Mouse (Mus musculus): ENCODE data around the gene Nucb1. TPM values are rescaled to one million over a fixed set of nuclear protein-coding genes. Genes with fewer than 3 reads are reported as not detected.

The Nucb1 gene
- polyA plus RNA-seq, 1 experiment from 2014 or later, result 118 TPM

GRCm38 (mm10) chr7:45451344-45451982, 58.7 kb downstream of the Nucb1 start:
- 50% methylated on average over 23 of the region's 23 CpGs for WGBS (ENCODE audit: insufficient replicate concordance)
- peaks cover 33% of the 10 kb centered on the region for H3K4me1 ChIP-seq (replicated peaks)

GRCm38 (mm10) chr7:45449974-45450373, 60.2 kb downstream of the Nucb1 start:
- no peak overlapping the region for H3K9ac ChIP-seq
- no peak for ATAC-seq (ENCODE audit: insufficient read depth)
- no peak overlapping the region for H3K4me2 ChIP-seq
- H3K4me1 ChIP-seq (replicated peaks), result peaks cover 26% of the 10 kb centered on the region
- H3K9me3 ChIP-seq (replicated peaks), result no peaks in the 10 kb centered on the region
- H3K27ac ChIP-seq (replicated peaks), result no peak overlapping the region
- 79% methylated on average over 1 of the region's 1 CpGs for WGBS (ENCODE audit: insufficient replicate concordance)
- no peaks in the 10 kb centered on the region for H3K27me3 ChIP-seq
- peaks cover 22% of the 10 kb centered on the region for H3K36me3 ChIP-seq (replicated peaks)
- no peak overlapping the region for H3K4me3 ChIP-seq (replicated peaks)

More at GRCm38 (mm10) chr7:45451344-45451982, 58.7 kb downstream of the Nucb1 start:
- H3K27me3 ChIP-seq, result no peaks in the 10 kb centered on the region
- H3K9ac ChIP-seq, result no peak overlapping the region
- H3K36me3 ChIP-seq (replicated peaks), result peaks cover 34% of the 10 kb centered on the region
- no peaks in the 10 kb centered on the region for H3K9me3 ChIP-seq (replicated peaks)
- peak; percentile 68 for ATAC-seq (ENCODE audit: insufficient read depth)
- 0 out of 2 replicates have a peak overlapping the region, but pooled peaks have one; percentile 19 for H3K27ac ChIP-seq (replicated peaks)
- H3K4me3 ChIP-seq (replicated peaks), result 0 out of 2 replicates have a peak overlapping the region, but pooled peaks have one; percentile 1
- H3K4me2 ChIP-seq, result 0 out of 2 replicates have a peak overlapping the region, but pooled peaks have one; percentile 20

- Histone ChIP-seq H3K36me3 (replicated peaks) (peaks cover 17% of the 10 kb centered on the region), H3K9ac (no peak overlapping the region; the same call in 1 of the 2 replicates), H3K9me3 (replicated peaks) (no peaks in the 10 kb centered on the region), H3K27me3 (no peaks in the 10 kb centered on the region), H3K4me2 (peak overlapping the region; percentile 46), H3K4me3 (replicated peaks) (peak overlapping the region; percentile 21; the same call in 1 of the 2 replicates), H3K4me1 (replicated peaks) (peaks cover 26% of the 10 kb centered on the region), H3K27ac (replicated peaks) (no peak overlapping the region)
- 23% methylated on average over 11 of the region's 11 CpGs for WGBS (ENCODE audit: insufficient replicate concordance)
- 0 out of 2 replicates have a peak, but pooled peaks have one; percentile 25 for ATAC-seq (ENCODE audit: insufficient read depth)
Measured at GRCm38 (mm10) chr7:45447325-45447990, 62.7 kb downstream of the Nucb1 start.

GRCm38 (mm10) chr7:45446589-45446988, 63.6 kb downstream of the Nucb1 start:
- H3K9ac ChIP-seq, result no peak overlapping the region
- peaks cover 9% of the 10 kb centered on the region for H3K36me3 ChIP-seq (replicated peaks)
- no peak overlapping the region for H3K4me2 ChIP-seq
- no peak for ATAC-seq (ENCODE audit: insufficient read depth)
- H3K4me3 ChIP-seq (replicated peaks), result no peak overlapping the region
- no peaks in the 10 kb centered on the region for H3K27me3 ChIP-seq
- peaks cover 18% of the 10 kb centered on the region for H3K4me1 ChIP-seq (replicated peaks)
- no peak overlapping the region for H3K27ac ChIP-seq (replicated peaks)
- no peaks in the 10 kb centered on the region for H3K9me3 ChIP-seq (replicated peaks)

GRCm38 (mm10) chr7:45443526-45444420, 66.4 kb downstream of the Nucb1 start:
- Histone ChIP-seq H3K36me3 (replicated peaks) (peaks cover 17% of the 10 kb centered on the region), H3K27ac (replicated peaks) (no peak overlapping the region), H3K27me3 (no peaks in the 10 kb centered on the region), H3K4me1 (replicated peaks) (peaks cover 10% of the 10 kb centered on the region), H3K9me3 (replicated peaks) (no peaks in the 10 kb centered on the region), H3K4me3 (replicated peaks) (no peak overlapping the region), H3K4me2 (no peak overlapping the region), H3K9ac (no peak overlapping the region)
- no peak for ATAC-seq (ENCODE audit: insufficient read depth)
- WGBS (ENCODE audit: insufficient replicate concordance), result 51% methylated on average over 22 of the region's 22 CpGs

Small RNA genes within 50 kb of the gene (microRNA-seq; reads per million reads assigned to microRNA genes)
- gene Gm22133, result 0.76 reads per million

Other genes with a start within 250 kb of the Nucb1 start
- gene Slc6a21, start 232.9 kb downstream of the Nucb1 start, polyA plus RNA-seq (2015; fragmentation: Nextera tagmentation; extraction: Ambion mirVana), result not detected in 2 replicates
- gene Trpm4, start 176.6 kb downstream of the Nucb1 start, polyA plus RNA-seq (2015; fragmentation: Nextera tagmentation; extraction: Ambion mirVana), result 1.3 and 1.5 TPM in 2 replicates
- gene Hrc, start 175.1 kb downstream of the Nucb1 start, polyA plus RNA-seq (2015; fragmentation: Nextera tagmentation; extraction: Ambion mirVana), result 0.31 and 0.54 TPM in 2 replicates
- 0.09 and 0.14 TPM in 2 replicates for gene Ppfia3, start 143.4 kb downstream of the Nucb1 start, polyA plus RNA-seq (2015; fragmentation: Nextera tagmentation; extraction: Ambion mirVana)
- gene Lin7b, start 139.8 kb downstream of the Nucb1 start, polyA plus RNA-seq (2015; fragmentation: Nextera tagmentation; extraction: Ambion mirVana), result not detected in 2 replicates
- 77.8 and 86.3 TPM in 2 replicates for gene Snrnp70, start 114.7 kb downstream of the Nucb1 start, polyA plus RNA-seq (2015; fragmentation: Nextera tagmentation; extraction: Ambion mirVana)
- not detected in 2 replicates for gene Kcna7, start 104.8 kb downstream of the Nucb1 start, polyA plus RNA-seq (2015; fragmentation: Nextera tagmentation; extraction: Ambion mirVana)
- gene Ntf5, start 96.7 kb downstream of the Nucb1 start, polyA plus RNA-seq (2015; fragmentation: Nextera tagmentation; extraction: Ambion mirVana), result 0.22 and 0.24 TPM in 2 replicates
- not detected in 2 replicates for gene Lhb, start 89.6 kb downstream of the Nucb1 start, polyA plus RNA-seq (2015; fragmentation: Nextera tagmentation; extraction: Ambion mirVana)
- gene Gys1, start 75.6 kb downstream of the Nucb1 start, polyA plus RNA-seq (2015; fragmentation: Nextera tagmentation; extraction: Ambion mirVana), result 6.8 and 7.7 TPM in 2 replicates
- 67.1 and 74.2 TPM in 2 replicates for gene Ruvbl2, start 72.3 kb downstream of the Nucb1 start, polyA plus RNA-seq (2015; fragmentation: Nextera tagmentation; extraction: Ambion mirVana)
- 6,104 and 6,562 TPM in 2 replicates for gene Ftl1, start 50.5 kb downstream of the Nucb1 start, polyA plus RNA-seq (2015; fragmentation: Nextera tagmentation; extraction: Ambion mirVana)
- gene Bax, start 43.5 kb downstream of the Nucb1 start, polyA plus RNA-seq (2015; fragmentation: Nextera tagmentation; extraction: Ambion mirVana), result 70.3 and 71.4 TPM in 2 replicates
- 0.58 and 0.62 TPM in 2 replicates for gene Tulp2, start 28.5 kb downstream of the Nucb1 start, polyA plus RNA-seq (2015; fragmentation: Nextera tagmentation; extraction: Ambion mirVana)
- gene Gm45808, start 23.6 kb downstream of the Nucb1 start, polyA plus RNA-seq (2015; fragmentation: Nextera tagmentation; extraction: Ambion mirVana), result not detected in 2 replicates
- gene Dhdh, start 21.6 kb downstream of the Nucb1 start, polyA plus RNA-seq (2015; fragmentation: Nextera tagmentation; extraction: Ambion mirVana), result 2.4 and 2.5 TPM in 2 replicates
- gene Ppp1r15a, start 15.9 kb upstream of the Nucb1 start, polyA plus RNA-seq (2015; fragmentation: Nextera tagmentation; extraction: Ambion mirVana), result 280 and 325 TPM in 2 replicates
- gene Plekha4, start 15.9 kb upstream of the Nucb1 start, polyA plus RNA-seq (2015; fragmentation: Nextera tagmentation; extraction: Ambion mirVana), result 0.66 and 0.75 TPM in 2 replicates
- gene Hsd17b14, start 44.5 kb upstream of the Nucb1 start, polyA plus RNA-seq (2015; fragmentation: Nextera tagmentation; extraction: Ambion mirVana), result 1.9 and 2.2 TPM in 2 replicates
- 46.3 and 48.5 TPM in 2 replicates for gene Bcat2, start 59.7 kb upstream of the Nucb1 start, polyA plus RNA-seq (2015; fragmentation: Nextera tagmentation; extraction: Ambion mirVana)
- not detected in 2 replicates for gene Fgf21, start 105.1 kb upstream of the Nucb1 start, polyA plus RNA-seq (2015; fragmentation: Nextera tagmentation; extraction: Ambion mirVana)
- not detected in 2 replicates for gene Fut1, start 106.9 kb upstream of the Nucb1 start, polyA plus RNA-seq (2015; fragmentation: Nextera tagmentation; extraction: Ambion mirVana)
- gene Izumo1, start 111.4 kb upstream of the Nucb1 start, polyA plus RNA-seq (2015; fragmentation: Nextera tagmentation; extraction: Ambion mirVana), result 0.06 and 0.10 TPM in 2 replicates
- gene Rasip1, start 117.1 kb upstream of the Nucb1 start, polyA plus RNA-seq (2015; fragmentation: Nextera tagmentation; extraction: Ambion mirVana), result 2.8 and 3.8 TPM in 2 replicates
- gene Mamstr, start 129.6 kb upstream of the Nucb1 start, polyA plus RNA-seq (2015; fragmentation: Nextera tagmentation; extraction: Ambion mirVana), result 0.91 and 1.2 TPM in 2 replicates
- 0.06 TPM in 1 of 2 replicates, not detected in the other for gene Fut2, start 156.0 kb upstream of the Nucb1 start, polyA plus RNA-seq (2015; fragmentation: Nextera tagmentation; extraction: Ambion mirVana)
- not detected in 2 replicates for gene Ntn5, start 173.6 kb upstream of the Nucb1 start, polyA plus RNA-seq (2015; fragmentation: Nextera tagmentation; extraction: Ambion mirVana)
- 0.05 and 0.06 TPM in 2 replicates for gene Sec1, start 184.0 kb upstream of the Nucb1 start, polyA plus RNA-seq (2015; fragmentation: Nextera tagmentation; extraction: Ambion mirVana)
- 0.26 and 0.44 TPM in 2 replicates for gene Car11, start 189.4 kb upstream of the Nucb1 start, polyA plus RNA-seq (2015; fragmentation: Nextera tagmentation; extraction: Ambion mirVana)
- 0.46 and 0.85 TPM in 2 replicates for gene Dbp, start 194.7 kb upstream of the Nucb1 start, polyA plus RNA-seq (2015; fragmentation: Nextera tagmentation; extraction: Ambion mirVana)
- gene Rpl18, start 205.1 kb upstream of the Nucb1 start, polyA plus RNA-seq (2015; fragmentation: Nextera tagmentation; extraction: Ambion mirVana), result 533 and 542 TPM in 2 replicates
- 10.4 and 13.3 TPM in 2 replicates for gene Sphk2, start 207.6 kb upstream of the Nucb1 start, polyA plus RNA-seq (2015; fragmentation: Nextera tagmentation; extraction: Ambion mirVana)
- gene Fam83e, start 210.8 kb upstream of the Nucb1 start, polyA plus RNA-seq (2015; fragmentation: Nextera tagmentation; extraction: Ambion mirVana), result 0.30 and 0.33 TPM in 2 replicates
- gene Spaca4, start 215.4 kb upstream of the Nucb1 start, polyA plus RNA-seq (2015; fragmentation: Nextera tagmentation; extraction: Ambion mirVana), result not detected in 2 replicates

Data from liver, embryonic 15.5 days (tissue).